Mouse (Mus musculus) stomach, embryonic 16.5 days (tissue): ENCODE measurements around the gene Gm17359. TPM values are rescaled to one million over a fixed set of nuclear protein-coding genes. Genes with fewer than 3 reads are reported as not detected.
"Not testable (repeated sequence)": the region's sequence is repeated elsewhere in the genome, so short reads cannot be mapped to it uniquely, and the experiment has no call there.

ENCODE experiments used
- ATAC-seq: fragments of 200-750 bp; cut with Nextera tagmentation; 2 replicates; pipeline ENCODE4 v1.8.0; 2017; ENCODE audit warnings: moderate number of reproducible peaks, moderate TSS enrichment; ENCODE audit not compliant: insufficient read depth, low FRiP score
- H3K27ac ChIP-seq: fragments of 300-500 bp; sonication (generic); 2 replicates; pipeline ENCODE4 v1.5.1; 2014; ENCODE audit warnings: low read length
- H3K27me3 ChIP-seq: fragments of 300-500 bp; sonication (generic); 2 replicates; pipeline ENCODE4 v1.6.1; 2014; ENCODE audit warnings: low read length, control low read depth, mixed read lengths; ENCODE audit not compliant: control insufficient read depth, insufficient read depth
- H3K36me3 ChIP-seq: fragments of 300-500 bp; sonication (generic); 2 replicates; pipeline ENCODE4 v1.6.1; 2014; ENCODE audit warnings: low read length; ENCODE audit not compliant: control insufficient read depth, insufficient read depth
- H3K4me1 ChIP-seq: fragments of 300-500 bp; sonication (generic); 2 replicates; pipeline ENCODE4 v1.6.1; 2014; ENCODE audit warnings: low read length, control low read depth, mixed read lengths; ENCODE audit not compliant: control insufficient read depth, insufficient read depth
- H3K4me2 ChIP-seq: fragments of 300-500 bp; sonication (generic); 2 replicates; pipeline ENCODE4 v1.6.1; 2014; ENCODE audit warnings: low read depth, low read length, mixed read lengths
- H3K4me3 ChIP-seq: fragments of 300-500 bp; sonication (generic); replicated peaks from 2 replicates; pipeline ENCODE4 v1.5.1; 2014; ENCODE audit warnings: mild to moderate bottlenecking, low read length
- H3K9ac ChIP-seq: fragments of 300-500 bp; sonication (generic); 2 replicates; pipeline ENCODE4 v1.6.1; 2014; ENCODE audit warnings: low read length
- H3K9me3 ChIP-seq: fragments of 300-500 bp; sonication (generic); replicated peaks from 2 replicates; pipeline ENCODE4 v1.6.1; 2016; ENCODE audit warnings: low read length, control low read depth; ENCODE audit not compliant: control insufficient read depth
- WGBS: fragments of 180-500 bp; shearing (Covaris S2); extraction: QIAGEN DNeasy Blood & Tissue Kit; methylation state at CpG from one replicate; pipeline ENCODE4 v1.1.7; 2014; 5-methylcytosine and 5-hydroxymethylcytosine counted together
- polyA plus RNA-seq: library from polyadenylated mRNA; unstranded; fragments of >200 nt; fragmentation: Nextera tagmentation; extraction: Ambion mirVana; gene quantifications from 2 replicates; pipeline ENCODE4 v1.2.1, GENCODE M21; 2015

Gm17359 gene
- polyA plus RNA-seq, 1 experiment from 2014 or later = not detected

DNA sequence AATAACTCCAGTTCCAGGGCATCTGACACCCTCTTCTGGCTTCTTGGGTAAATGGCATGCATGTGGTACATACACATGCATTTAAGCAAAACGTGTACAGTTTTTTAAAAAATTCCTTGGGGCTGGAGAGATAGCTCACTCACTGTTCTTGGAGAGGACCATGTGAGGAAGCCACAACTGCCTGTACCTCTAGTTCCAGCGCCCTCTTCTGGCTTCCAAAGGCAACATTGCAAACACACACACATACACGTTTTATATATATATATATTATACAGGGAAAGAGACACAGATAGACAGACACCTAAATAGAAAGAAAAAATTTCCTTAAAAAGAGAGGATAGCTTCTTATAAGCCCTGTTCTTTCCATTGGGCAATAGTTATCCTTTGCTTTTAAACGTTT is 107.4 kb downstream of the Gm17359 start:
- no peaks in the 10 kb centered on the region for H3K9me3 ChIP-seq
- no peak overlapping the region for H3K9ac ChIP-seq
- 0 out of 2 replicates have a peak, but pooled peaks cover 4% of the 10 kb centered on the region for H3K4me1 ChIP-seq
- H3K4me3 ChIP-seq = no peak overlapping the region
- H3K27me3 ChIP-seq = no peaks in the 10 kb centered on the region
- 74% methylated on average over 4 of the region's 4 CpGs for WGBS
- H3K4me2 ChIP-seq = no peak overlapping the region
- no peaks in the 10 kb centered on the region for H3K36me3 ChIP-seq
- ATAC-seq = no peak
- H3K27ac ChIP-seq = no peak overlapping the region

DNA sequence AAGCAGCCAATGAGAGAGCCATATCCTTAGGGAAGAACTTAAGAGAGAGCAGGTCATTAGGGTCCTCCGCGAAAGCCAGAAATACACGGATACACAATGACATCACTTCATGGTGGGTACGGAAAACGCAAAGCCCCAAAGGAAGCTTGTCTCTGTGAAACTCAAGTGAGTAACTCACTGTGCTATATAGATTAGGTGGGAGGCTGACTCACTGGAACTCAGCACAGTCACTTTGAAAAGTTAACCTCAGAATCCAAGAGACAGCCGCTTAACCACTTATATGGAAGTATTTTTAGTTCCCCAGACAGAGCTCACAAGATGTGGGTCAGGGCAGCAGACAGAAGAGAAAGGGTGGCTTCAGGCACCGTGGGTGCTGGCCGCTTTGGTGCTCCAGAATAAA is 108.6 kb downstream of the Gm17359 start:
- no peak for ATAC-seq
- Histone ChIP-seq H3K4me1 (0 out of 2 replicates have a peak, but pooled peaks cover 4% of the 10 kb centered on the region), H3K27ac (no peak overlapping the region), H3K27me3 (no peaks in the 10 kb centered on the region), H3K9ac (no peak overlapping the region), H3K4me3 (no peak overlapping the region), H3K9me3 (no peaks in the 10 kb centered on the region), H3K4me2 (no peak overlapping the region), H3K36me3 (no peaks in the 10 kb centered on the region)
- WGBS = 65% methylated on average over 8 of the region's 8 CpGs

DNA sequence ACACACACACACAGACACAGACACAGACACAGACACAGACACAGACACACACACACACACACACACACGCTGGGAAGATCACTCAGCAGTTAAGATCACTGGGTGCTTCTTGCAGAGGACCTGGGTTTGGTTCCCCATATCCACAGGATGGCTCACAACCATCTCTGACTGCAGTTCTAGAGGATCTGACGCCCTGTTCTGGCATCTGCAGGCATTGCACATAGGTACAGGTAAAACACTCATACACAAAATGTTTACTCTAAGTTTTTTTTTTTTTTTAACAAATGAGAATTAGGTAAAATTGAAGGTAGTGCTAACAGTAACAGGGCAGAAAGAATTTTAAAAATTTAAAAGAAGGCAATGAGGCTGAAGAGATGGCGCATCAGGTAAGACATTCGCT is 109.7 kb downstream of the Gm17359 start:
- H3K4me1 ChIP-seq = 0 out of 2 replicates have a peak, but pooled peaks cover under 1% of the 10 kb centered on the region
- H3K27ac ChIP-seq = no peak overlapping the region
- no peaks in the 10 kb centered on the region for H3K36me3 ChIP-seq
- ATAC-seq = no peak
- H3K27me3 ChIP-seq = no peaks in the 10 kb centered on the region
- no peak overlapping the region for H3K4me3 ChIP-seq
- H3K4me2 ChIP-seq = no peak overlapping the region
- WGBS = 89% methylated on average over 4 of the region's 4 CpGs
- H3K9me3 ChIP-seq = no peaks in the 10 kb centered on the region
- no peak overlapping the region for H3K9ac ChIP-seq

DNA sequence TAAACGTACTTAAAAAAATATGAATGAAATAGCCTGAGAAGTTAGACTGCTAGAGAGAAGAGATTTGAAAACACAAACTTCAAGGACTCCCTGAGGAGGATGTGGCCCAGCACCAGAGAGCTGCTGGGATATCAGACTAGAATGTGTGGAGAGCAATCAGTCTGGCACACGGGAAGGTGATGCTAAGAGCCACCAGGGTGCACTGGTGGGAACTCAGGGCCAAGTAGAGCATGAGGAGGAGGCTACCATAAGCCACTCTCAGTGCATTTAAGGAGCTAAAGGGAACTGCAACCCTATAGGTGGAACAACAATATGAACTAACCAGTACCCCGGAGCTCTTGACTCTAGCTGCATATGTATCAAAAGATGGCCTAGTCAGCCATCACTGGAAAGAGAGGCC is 110.2 kb downstream of the Gm17359 start:
- not testable (repeated sequence) for H3K27me3 ChIP-seq, ATAC-seq, H3K4me2 ChIP-seq, H3K4me3 ChIP-seq, H3K36me3 ChIP-seq, H3K4me1 ChIP-seq, H3K9ac ChIP-seq, H3K27ac ChIP-seq, H3K9me3 ChIP-seq
- 77% methylated on average over 3 of the region's 3 CpGs for WGBS

DNA sequence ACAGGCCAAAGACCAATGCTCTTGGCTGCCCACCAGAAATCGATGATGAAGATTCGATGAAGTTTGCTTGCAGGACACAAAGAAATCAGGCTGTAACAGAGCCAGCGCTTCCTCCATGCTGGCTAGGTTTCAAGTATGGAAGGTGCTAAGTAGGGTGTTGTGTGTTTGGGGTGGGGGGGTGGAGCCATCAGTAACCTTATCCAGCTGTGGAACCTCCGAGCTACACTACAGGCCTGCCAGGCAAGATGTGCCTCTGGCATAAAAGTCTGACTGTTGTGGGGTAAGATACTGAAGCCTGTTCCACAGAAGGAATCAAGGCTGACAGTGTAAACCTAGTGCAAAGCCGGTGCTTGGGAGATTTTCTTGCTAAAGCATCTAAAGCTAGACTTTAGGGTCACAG is 112.0 kb downstream of the Gm17359 start:
- Histone ChIP-seq H3K27ac (no peak overlapping the region), H3K27me3 (no peaks in the 10 kb centered on the region), H3K9ac (no peak overlapping the region), H3K4me3 (no peak overlapping the region), H3K36me3 (no peaks in the 10 kb centered on the region), H3K4me2 (no peak overlapping the region), H3K4me1 (no peaks in the 10 kb centered on the region), H3K9me3 (no peaks in the 10 kb centered on the region)
- no peak for ATAC-seq
- WGBS = 75% methylated on average over 5 of the region's 5 CpGs

DNA sequence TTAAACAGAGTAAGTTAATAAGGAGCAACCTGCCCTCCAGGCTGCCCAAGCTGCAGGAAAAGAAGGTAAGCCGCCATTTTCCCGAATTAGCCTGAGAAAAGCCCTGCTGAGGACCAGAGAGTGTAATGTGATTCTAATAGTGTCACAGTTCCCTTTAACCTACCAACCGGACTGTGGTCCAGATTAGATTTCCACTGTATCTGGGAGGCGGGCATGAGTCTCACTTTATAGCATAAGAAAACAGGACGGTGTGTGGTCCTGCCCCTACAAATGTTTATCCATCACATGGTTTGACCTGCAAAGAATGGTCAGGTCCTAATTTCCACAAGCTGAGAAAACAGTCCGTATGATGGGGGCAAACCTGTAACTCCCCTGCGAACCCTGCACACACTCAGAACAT is 112.9 kb downstream of the Gm17359 start:
- H3K27ac ChIP-seq = no peak overlapping the region
- no peaks in the 10 kb centered on the region for H3K27me3 ChIP-seq
- no peak overlapping the region for H3K4me3 ChIP-seq
- no peak overlapping the region for H3K4me2 ChIP-seq
- H3K4me1 ChIP-seq = no peaks in the 10 kb centered on the region
- ATAC-seq = no peak
- 72% methylated on average over 7 of the region's 7 CpGs for WGBS
- H3K36me3 ChIP-seq = no peaks in the 10 kb centered on the region
- no peak overlapping the region for H3K9ac ChIP-seq
- H3K9me3 ChIP-seq = no peaks in the 10 kb centered on the region

DNA sequence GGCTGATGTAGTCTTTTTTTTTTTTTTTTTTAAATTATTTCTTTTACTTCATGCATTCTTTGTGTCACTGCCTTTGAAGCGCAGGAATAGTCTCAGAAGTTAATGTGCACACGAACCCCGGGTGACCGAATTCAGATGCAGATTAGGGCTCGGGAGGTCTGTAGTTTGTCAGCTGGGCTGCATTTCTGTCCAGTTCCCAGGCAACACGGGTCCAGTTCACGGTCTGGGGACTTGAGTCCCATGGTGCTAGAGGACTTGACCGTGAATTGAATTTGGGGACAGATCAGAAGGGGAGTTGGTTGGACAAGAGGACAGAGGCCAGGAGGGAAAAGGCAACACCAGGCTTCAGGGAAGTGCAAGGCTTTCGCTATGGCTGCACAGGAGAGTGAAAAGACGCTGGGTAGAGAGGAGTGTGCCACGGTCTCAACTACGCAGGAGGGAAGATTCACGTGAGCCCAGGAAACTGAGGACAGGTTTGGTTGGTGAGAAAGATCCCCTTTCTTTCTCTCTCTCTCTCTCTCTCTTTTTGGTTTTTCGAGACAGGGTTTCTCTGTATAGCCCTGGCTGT is 116.3 kb downstream of the Gm17359 start:
- Histone ChIP-seq H3K9ac (no peak overlapping the region), H3K27ac (no peak overlapping the region), H3K4me1 (no peaks in the 10 kb centered on the region), H3K4me3 (no peak overlapping the region), H3K36me3 (no peaks in the 10 kb centered on the region), H3K27me3 (no peaks in the 10 kb centered on the region), H3K4me2 (no peak overlapping the region), H3K9me3 (no peaks in the 10 kb centered on the region)
- ATAC-seq = no peak
- 82% methylated on average over 14 of the region's 14 CpGs for WGBS

DNA sequence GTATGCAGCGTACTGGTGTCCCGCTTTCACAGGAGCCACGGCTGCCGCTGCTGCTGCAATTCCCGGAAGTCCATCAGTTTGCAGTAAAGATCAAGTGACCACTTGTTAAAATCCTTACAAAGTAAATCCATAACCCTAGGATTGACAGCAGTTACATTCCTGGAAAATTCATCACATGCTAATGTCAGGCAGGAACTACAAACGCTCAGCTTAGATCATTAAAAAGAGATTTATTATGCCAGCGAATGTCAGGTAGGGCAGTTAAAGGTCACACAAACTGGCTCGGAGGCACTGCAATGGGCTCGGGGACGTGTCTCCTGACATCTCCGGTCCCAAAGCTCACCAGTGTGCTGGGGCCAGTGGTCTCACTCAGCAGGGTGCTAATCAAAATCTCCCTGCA is 119.3 kb downstream of the Gm17359 start:
- WGBS = 47% methylated on average over 11 of the region's 11 CpGs
- no peaks in the 10 kb centered on the region for H3K36me3 ChIP-seq
- no peak overlapping the region for H3K4me3 ChIP-seq
- no peak for ATAC-seq
- H3K4me2 ChIP-seq = no peak overlapping the region
- H3K27ac ChIP-seq = no peak overlapping the region
- H3K9ac ChIP-seq = no peak overlapping the region
- H3K4me1 ChIP-seq = no peaks in the 10 kb centered on the region
- no peaks in the 10 kb centered on the region for H3K27me3 ChIP-seq
- no peaks in the 10 kb centered on the region for H3K9me3 ChIP-seq

DNA sequence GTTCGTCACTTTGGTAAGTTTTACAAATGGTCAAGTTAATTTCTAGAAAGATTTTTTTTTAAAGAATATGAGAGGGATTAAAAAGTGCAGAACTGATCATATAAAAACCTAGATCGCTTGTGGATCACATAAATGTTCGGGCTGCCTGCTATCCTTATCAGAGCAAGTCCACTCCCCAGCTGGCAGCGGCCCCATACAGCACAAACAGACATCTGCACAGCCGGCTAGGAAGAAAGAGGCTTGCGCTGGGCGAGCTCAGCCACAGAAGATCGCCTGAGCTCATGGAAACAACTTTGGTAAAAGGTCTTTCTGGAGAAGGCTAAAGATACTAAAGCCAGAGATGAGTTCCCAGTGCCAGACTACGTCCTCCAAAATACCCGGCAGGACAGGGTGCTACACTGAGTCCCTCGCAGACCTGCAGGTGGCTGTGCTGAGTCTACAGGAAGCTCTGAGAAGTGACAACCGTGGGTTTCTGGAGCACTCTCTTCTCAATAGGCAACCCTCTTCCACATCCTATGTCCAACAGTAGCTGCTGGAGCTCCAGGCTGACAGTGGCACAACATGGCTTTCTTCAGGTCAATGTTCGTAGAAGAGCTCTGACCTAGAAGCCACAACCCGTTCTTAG is 122.3 kb downstream of the Gm17359 start:
- no peaks in the 10 kb centered on the region; the same call in 1 of the 2 replicates for H3K36me3 ChIP-seq
- no peak overlapping the region for H3K4me3 ChIP-seq
- no peak overlapping the region for H3K4me2 ChIP-seq
- no peak for ATAC-seq
- H3K27me3 ChIP-seq = no peaks in the 10 kb centered on the region
- H3K4me1 ChIP-seq = no peaks in the 10 kb centered on the region
- WGBS = 85% methylated on average over 14 of the region's 14 CpGs
- no peak overlapping the region for H3K27ac ChIP-seq
- no peak overlapping the region for H3K9ac ChIP-seq
- H3K9me3 ChIP-seq = no peaks in the 10 kb centered on the region
